Mouse (Mus musculus): Measurements from ENCODE around the gene Lypd3.

DNA sequence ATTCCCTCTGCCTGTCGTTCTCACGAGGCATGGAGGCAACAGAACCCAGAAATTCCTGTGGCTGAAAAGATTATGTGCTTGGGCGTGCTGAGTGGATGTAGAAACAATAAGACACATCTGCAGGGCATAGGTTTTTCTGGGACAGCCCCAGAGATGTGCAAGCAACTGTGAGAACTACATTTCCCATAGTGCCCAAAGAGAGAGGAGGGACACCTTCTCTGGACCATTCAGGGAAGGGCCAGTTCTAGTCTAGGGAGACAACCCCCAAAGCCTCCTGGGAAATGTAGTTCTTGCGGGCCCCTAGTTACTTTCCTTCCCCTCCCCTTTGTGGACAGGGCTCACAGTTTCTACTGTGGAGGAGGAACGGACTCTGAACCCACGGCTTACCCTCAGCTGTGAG lies 28.3 kb upstream of the Lypd3 start:
- no peak for TF ChIP-seq POLR2A (IDR thresholded peaks at IDR 0.05; ENCODE audit: low read depth, low read length)
- TF ChIP-seq CTCF (IDR thresholded peaks at IDR 0.05; ENCODE audit: extremely low read depth, insufficient read depth, insufficient read length, insufficient replicate concordance) = no peak

Data from spleen, adult 2 months (tissue).